Mouse (Mus musculus): ENCODE measurements at regions not wholly inside any gene's neighbourhood (a gene's known extent, or its start where the extent isn't known, plus 50 kb on each side); places are given as distances from the start of the nearest gene placed in this dataset.

GRCm38 (mm10) chr14:106365624-106366118 lies 259.7 kb downstream of the Trim52 start:
- peak in 1 of 2 experiments; percentile 1 for DNase-seq

- no peak for DNase-seq
Measured at GRCm38 (mm10) chr14:106373451-106373850, 267.5 kb downstream of the Trim52 start.

GRCm38 (mm10) chr14:106379645-106380044 lies 273.6 kb downstream of the Trim52 start:
- DNase-seq = no peak

DNA sequence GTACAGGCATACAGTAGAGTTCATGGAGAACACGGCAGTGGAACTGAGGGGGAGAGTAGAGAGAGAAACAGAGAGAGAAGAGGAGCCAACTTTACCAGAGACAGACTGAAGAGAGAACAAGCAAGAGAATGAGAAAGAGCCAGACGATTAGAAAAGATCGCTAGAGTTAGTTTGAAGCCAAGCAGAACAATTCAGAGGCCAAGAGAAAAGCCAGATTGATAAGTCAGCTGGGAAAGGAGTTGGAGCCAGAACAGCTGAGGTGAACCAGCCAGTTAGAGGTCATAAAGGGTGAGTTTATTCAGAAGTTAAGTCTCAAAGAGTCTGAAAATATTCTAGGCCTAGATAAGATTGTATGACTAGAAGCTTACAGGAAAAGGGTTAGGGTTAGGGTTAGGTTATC lies 281.7 kb downstream of the Trim52 start:
- DNase-seq = no peak

DNA sequence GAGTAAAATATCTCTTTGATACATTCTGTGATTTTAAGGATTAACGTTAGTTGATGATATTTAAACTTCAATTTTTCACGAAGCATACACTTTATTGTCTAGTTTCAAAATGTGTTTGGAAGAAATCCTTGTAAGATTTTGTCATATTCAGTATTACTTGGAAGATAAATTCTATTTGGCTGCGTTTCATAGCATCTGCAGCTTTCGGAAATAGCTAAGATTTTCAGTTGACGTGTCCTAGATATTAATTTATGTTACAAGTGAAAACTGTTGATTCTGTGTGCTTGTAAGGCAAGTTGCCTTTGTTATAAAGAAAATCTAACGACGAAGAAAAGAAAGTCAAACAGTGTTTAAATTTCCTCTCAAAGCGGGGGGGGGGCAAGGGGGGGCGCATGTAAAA lies 284.5 kb downstream of the Trim52 start:
- peak in 1 of 2 experiments; percentile 11 for DNase-seq

GRCm38 (mm10) chr14:106393978-106394377 lies 288.0 kb downstream of the Trim52 start:
- peak in 1 of 2 experiments; percentile 35 for DNase-seq

GRCm38 (mm10) chr14:106412917-106413558 lies 307.0 kb downstream of the Trim52 start:
- no peak for DNase-seq

DNA sequence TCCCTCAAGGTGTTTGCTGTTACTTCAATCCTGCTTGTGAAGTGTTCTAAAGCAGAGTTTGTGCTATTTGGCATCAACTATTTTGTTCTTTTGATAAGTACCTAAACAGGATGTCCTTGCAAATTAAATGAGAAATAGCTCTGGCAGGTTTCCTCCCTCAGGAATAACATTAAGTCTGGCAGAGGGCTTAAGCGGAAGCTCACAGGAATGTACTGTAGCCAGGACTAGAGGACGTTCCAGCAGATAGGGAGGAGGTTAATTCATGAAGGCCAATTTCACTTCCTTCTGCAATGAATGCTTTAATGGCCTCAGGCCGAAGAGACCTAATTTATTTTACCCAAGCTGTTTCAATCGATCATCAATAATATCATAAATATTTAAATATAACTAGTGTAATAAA lies 318.7 kb downstream of the Trim52 start:
- DNase-seq = peak in 1 of 2 experiments; percentile 20

- no peak for DNase-seq
Measured at GRCm38 (mm10) chr14:106428594-106428993, 322.6 kb downstream of the Trim52 start.

DNA sequence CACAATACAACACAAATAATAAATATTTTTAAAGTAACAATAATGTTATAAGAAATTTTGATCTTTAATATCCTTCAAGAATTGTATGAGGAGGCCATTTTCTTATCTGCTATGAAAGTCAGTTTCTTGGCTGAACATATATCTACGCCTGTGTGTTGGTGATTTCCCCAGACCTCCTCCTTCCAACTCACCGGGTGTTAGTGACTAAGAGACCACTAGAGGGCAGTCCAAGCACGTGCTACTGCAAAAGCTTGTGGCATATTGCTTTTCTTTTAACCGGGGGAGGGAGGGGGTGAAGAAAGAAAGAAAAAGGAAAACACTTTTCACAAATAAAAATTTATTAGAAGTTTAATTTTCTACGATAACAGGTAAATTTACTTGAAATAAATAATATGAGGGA lies 333.3 kb downstream of the Trim52 start:
- peak; percentile 7 to 38 for DNase-seq

DNA sequence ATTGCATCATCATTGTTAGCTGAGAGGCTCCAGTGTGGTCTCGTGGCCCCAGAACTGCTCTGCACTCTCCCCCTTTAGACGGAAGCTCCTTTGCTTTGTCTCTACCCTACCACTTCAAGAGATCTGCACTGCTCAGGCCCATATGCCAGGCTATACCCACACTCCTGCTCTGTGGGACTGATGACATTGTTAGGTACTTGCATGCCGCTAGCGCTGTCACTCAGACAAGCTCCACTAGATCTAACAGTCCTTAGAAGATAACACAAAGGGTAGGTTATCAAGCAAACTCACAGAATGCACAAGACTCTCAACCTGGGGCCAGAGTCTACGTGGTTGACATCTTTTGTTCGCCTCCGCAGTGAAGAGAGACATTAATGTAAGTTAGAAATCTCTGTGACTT lies 383.1 kb downstream of the Trim52 start:
- no peak for DNase-seq

- DNase-seq = no peak
Measured at GRCm38 (mm10) chr14:106491389-106491788, 385.4 kb downstream of the Trim52 start.

GRCm38 (mm10) chr14:106500344-106501135 lies 394.5 kb downstream of the Trim52 start:
- peak in 1 of 2 experiments; percentile 30 for DNase-seq

DNA sequence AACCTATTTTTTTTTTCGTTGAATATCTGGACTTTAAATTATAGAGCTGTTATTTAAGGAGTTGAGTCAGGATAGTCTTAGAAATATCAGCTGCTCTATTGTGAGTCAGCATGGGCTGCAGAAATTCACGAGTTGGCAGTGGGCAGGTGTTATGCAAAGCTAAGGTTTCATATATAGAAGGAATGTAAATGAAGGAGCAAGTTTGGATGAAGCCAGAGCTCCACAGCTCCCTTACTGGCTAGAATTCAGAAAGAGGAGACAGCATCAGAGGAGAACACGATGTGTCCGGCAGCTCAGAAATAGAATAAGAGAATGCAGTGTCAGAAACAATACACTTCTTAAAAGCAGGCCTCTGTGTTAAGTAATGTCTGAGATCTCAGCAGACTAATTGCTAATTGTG lies 400.9 kb downstream of the Trim52 start:
- DNase-seq = no peak

DNA sequence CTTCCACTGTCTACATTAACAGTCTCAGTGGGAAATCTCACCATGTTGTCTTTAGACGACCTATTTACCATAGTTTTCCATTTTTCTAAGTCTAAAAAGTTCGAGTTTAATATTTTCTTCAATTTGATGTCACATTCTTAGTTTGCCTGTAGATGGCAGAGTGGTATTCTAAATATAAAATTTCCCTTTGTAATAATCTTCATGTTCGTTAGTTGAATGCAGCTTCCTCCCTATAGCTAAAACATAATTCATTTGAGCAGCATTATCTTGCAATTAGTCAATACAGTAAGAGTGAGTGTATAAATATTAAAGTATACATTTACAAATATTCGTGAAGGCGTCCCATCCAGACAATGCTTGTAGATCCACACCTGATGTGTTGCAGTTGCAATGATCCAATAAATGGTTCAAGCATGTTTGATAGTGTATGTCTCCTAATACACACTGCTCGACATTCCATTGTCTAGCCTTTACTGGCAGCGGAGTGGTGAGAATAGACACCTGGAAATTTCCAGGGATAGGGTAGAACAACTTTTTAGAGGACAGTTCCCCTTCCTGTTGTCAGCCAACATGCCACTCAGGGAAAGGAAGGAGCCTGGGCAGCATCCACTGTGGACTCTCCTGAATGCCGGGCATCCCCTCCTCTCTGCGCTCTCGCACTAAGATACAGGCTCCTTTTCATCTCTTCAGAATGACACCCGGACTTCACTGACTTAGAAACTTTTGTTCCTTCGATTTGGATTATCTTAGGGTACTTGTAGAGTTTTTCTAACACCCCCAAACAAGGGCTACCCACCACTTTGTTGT lies 412.8 kb downstream of the Trim52 start:
- DNase-seq = no peak

DNA sequence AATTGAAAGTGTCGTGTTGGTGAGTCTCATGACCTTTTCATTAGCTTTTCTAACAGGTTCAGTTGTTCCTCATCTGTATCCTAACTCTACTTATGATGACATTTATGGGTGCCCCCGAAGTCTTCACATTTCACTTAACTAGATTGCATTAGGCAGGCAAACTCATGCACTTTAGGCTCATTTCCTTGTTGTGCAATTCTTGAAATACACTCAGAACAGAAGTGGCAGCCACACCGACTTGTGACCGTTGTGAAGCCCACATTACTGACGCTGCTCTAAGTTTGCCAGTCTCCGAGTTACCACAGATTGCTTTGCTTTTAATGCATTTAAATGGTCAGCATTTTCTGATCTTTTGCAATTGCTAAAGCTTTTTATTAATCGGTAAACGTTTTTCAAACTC lies 414.8 kb downstream of the Trim52 start:
- DNase-seq = no peak

DNA sequence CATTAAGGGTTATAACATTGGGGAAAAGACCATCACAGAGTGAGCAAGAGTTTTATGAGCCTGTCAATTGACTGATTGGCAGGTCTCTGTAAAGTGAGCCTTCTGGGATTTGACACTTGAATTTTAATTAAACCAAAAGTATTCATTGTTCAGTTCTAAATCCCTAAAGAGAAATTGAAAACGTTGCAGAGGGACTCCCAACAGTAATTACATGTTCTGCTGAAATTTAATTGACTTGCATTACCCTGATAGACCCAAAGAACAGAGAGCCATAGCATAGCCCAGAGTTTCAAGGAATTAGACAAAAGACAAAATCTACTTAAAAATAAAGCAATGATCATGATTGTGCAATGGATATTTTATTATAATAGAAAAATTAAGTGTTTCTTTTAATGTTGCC lies 444.2 kb downstream of the Trim52 start:
- no peak for DNase-seq

DNA sequence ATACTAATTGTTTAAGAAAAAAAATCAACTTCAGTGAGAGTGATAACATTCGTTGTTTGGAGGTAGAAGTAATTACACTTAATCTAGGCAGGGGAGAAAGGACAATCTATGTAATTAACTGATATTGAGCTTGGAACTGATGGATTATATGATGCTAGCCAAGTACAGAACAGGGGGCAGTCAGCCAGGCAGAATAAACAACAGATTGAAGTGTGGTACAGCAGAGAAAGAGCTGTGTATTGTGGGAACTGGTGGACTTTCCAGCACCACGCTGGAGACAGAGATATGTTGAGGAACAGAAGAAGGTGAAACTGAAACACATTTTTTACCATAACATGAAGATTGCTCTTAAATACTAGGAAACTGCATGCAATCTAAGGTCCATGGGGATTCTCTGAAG lies 473.3 kb downstream of the Trim52 start:
- DNase-seq = no peak

DNA sequence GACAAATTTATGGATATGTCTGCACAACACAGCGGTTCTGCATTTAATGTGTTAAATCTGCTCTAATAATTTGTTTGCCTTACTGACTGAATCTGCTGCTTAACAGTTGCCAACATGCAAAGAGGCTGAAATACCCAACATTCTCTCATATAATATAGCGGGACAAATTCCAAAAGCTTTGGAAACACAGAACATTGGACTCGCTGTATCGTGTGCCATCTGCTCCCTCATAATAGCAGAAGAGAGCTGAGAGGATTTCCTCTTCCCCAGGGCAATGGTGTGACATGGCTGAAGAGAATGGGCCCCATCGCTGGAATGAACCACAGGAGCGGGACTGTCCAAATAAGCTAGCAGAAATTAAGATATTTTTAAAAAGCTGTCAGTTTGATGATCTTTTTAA lies 475.9 kb downstream of the Trim52 start:
- DNase-seq = no peak

GRCm38 (mm10) chr14:106593352-106593751 lies 487.4 kb downstream of the Trim52 start:
- DNase-seq = no peak

GRCm38 (mm10) chr14:106593980-106594379 lies 488.0 kb downstream of the Trim52 start:
- DNase-seq = no peak

- DNase-seq = no peak
Measured at GRCm38 (mm10) chr14:106607041-106607440, 501.0 kb downstream of the Trim52 start.

- no peak for DNase-seq
Measured at GRCm38 (mm10) chr14:106608341-106608927, 502.4 kb downstream of the Trim52 start.
